Mouse (Mus musculus): Measurements from ENCODE around the gene Zfp940. TPM values are rescaled to one million over a fixed set of nuclear protein-coding genes. Genes with fewer than 3 reads are reported as not detected.
"Not testable (repeated sequence)": the region's sequence is repeated elsewhere in the genome, so short reads cannot be mapped to it uniquely, and the experiment has no call there.

The Zfp940 gene
- 1.3 and 1.9 TPM in 2 replicates for polyA plus RNA-seq (2015; fragmentation: Nextera tagmentation; extraction: Ambion mirVana)

DNA sequence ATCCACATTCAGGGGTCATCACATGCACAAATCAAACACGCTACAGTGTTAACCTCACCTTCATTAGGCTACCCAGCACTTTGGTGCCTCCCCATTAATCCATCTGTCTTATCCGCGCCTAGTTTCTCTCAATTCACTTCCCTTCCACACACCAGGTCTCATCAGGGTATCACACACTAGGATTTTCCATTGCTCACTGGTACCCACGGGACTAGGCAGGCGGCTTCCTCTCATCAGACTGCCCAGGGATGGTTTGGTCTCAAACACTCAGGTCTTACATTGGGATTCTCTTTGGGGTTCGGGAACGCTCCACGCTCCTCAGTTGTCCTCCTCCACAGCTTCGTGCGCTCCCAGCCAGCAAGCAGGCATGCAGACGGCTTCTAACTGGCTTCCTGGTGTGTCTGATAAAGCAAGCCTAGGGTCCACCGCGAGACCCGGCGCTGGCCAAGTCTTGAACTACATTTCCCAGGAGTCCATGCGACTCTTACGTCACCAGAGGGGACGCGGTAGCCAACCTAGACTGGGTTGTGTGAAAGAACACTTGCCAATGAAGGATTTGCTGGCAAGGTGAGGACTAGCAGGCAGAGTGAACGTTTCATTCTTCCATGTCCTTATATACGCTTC lies at the start of gene Zfp940:
Zfp940 (minus strand) TSS at position 451 of the 624 bp plus-strand sequence.
- TF ChIP-seq EP300 (IDR thresholded peaks at IDR 0.05) (no peak), CTCF (IDR thresholded peaks at IDR 0.05) (no peak)
- no peaks in the 10 kb centered on the region for H3K9me3 ChIP-seq (ENCODE audit: low read length)
- H3K4me3 ChIP-seq (ENCODE audit: low read depth, low read length), result peak within 1 kb of the TSS; percentile 51
- 1% methylated on average over 21 of the region's 21 CpGs for WGBS
- H3K27me3 ChIP-seq (replicated peaks; ENCODE audit: insufficient read depth, low read length), result no peaks in the 10 kb centered on the region
- ATAC-seq (peak; percentile 97), DNase-seq (ENCODE audit: low spot score) (peak; percentile 85)
- H3K36me3 ChIP-seq (ENCODE audit: insufficient read depth, low read length), result no peaks in the 10 kb centered on the region
- H3K4me2 ChIP-seq (replicated peaks; ENCODE audit: low read depth, low read length), result peak within 1 kb of the TSS; percentile 68
- no peaks in the 10 kb centered on the region for H3K4me1 ChIP-seq (ENCODE audit: insufficient read depth, low read depth, low read length)
- no peak within 1 kb of the TSS for H3K9ac ChIP-seq (replicated peaks; ENCODE audit: low read depth)
- H3K27ac ChIP-seq (ENCODE audit: low read length), result no peak within 1 kb of the TSS

GRCm38 (mm10) chr7:29898351-29898750 lies 44.9 kb upstream of the Zfp940 start:
- 95% methylated on average over 4 of the region's 4 CpGs for WGBS
- Histone ChIP-seq H3K36me3 (ENCODE audit: insufficient read depth, low read length) (peaks cover 39% of the 10 kb centered on the region), H3K4me3 (ENCODE audit: low read depth, low read length) (no peak overlapping the region), H3K4me1 (ENCODE audit: insufficient read depth, low read depth, low read length) (no peaks in the 10 kb centered on the region), H3K4me2 (replicated peaks; ENCODE audit: low read depth, low read length) (no peak overlapping the region), H3K9ac (replicated peaks; ENCODE audit: low read depth) (no peak overlapping the region), H3K9me3 (ENCODE audit: low read length) (peaks cover 25% of the 10 kb centered on the region), H3K27me3 (replicated peaks; ENCODE audit: insufficient read depth, low read length) (no peaks in the 10 kb centered on the region), H3K27ac (ENCODE audit: low read length) (no peak overlapping the region)
- TF ChIP-seq EP300 (IDR thresholded peaks at IDR 0.05) (no peak), CTCF (IDR thresholded peaks at IDR 0.05) (peak; percentile 10; the same call in 1 of the 2 replicates)
- DNase-seq (ENCODE audit: low spot score) (no peak), ATAC-seq (no peak)

DNA sequence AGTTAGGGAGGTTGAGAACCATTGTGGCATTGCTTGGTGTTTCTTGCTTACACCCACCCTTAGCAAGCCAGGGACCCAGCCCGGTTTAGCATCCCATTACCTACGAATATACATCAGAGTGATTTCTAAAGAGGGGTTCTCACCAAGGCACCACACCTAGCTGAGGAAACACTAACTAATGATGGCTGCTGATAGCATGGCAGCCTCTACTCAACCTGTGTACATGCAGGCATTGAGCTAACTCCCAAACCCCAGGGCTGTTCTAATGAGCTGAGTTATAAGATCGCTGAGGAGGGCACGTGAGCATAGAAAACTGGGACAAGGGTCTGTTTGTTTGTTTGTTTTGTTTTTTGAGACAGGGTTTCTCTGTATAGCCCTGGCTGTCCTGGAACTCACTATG lies 39.3 kb upstream of the Zfp940 start:
- Histone ChIP-seq H3K4me2 (replicated peaks; ENCODE audit: low read depth, low read length) (no peak overlapping the region), H3K4me3 (ENCODE audit: low read depth, low read length) (no peak overlapping the region), H3K9ac (replicated peaks; ENCODE audit: low read depth) (no peak overlapping the region), H3K4me1 (ENCODE audit: insufficient read depth, low read depth, low read length) (no peaks in the 10 kb centered on the region), H3K36me3 (ENCODE audit: insufficient read depth, low read length) (peaks cover 31% of the 10 kb centered on the region), H3K27ac (ENCODE audit: low read length) (no peak overlapping the region), H3K9me3 (ENCODE audit: low read length) (peaks cover 30% of the 10 kb centered on the region), H3K27me3 (replicated peaks; ENCODE audit: insufficient read depth, low read length) (no peaks in the 10 kb centered on the region)
- 99% methylated on average over 4 of the region's 4 CpGs for WGBS
- TF ChIP-seq CTCF (IDR thresholded peaks at IDR 0.05) (no peak), EP300 (IDR thresholded peaks at IDR 0.05) (no peak)
- no peak for DNase-seq (ENCODE audit: low spot score)
- ATAC-seq, result no peak

DNA sequence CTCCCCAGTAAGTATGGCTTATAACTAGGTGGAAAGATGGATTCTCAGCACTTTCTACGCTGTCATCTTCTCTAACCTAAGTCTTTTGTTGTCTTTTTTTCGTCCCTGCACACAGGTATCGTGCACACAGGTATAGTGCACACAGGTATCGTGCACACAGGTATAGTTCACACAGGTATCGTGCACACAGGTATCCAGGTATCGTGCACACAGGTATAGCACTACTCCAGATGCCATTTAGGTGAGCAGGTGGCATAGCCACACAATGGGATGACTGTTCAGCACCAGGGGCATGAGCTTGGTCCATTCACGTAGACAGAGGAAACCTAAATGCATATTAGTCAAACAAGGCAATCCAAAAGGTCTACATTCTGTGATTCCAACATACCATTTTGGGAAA lies 37.0 kb upstream of the Zfp940 start:
- Histone ChIP-seq H3K9ac (replicated peaks; ENCODE audit: low read depth) (no peak overlapping the region), H3K36me3 (ENCODE audit: insufficient read depth, low read length) (peaks cover 19% of the 10 kb centered on the region), H3K9me3 (ENCODE audit: low read length) (peaks cover 32% of the 10 kb centered on the region), H3K4me1 (ENCODE audit: insufficient read depth, low read depth, low read length) (no peaks in the 10 kb centered on the region), H3K4me2 (replicated peaks; ENCODE audit: low read depth, low read length) (no peak overlapping the region), H3K4me3 (ENCODE audit: low read depth, low read length) (no peak overlapping the region), H3K27ac (ENCODE audit: low read length) (no peak overlapping the region), H3K27me3 (replicated peaks; ENCODE audit: insufficient read depth, low read length) (no peaks in the 10 kb centered on the region)
- ATAC-seq (no peak), DNase-seq (ENCODE audit: low spot score) (no peak)
- TF ChIP-seq CTCF (IDR thresholded peaks at IDR 0.05) (no peak), EP300 (IDR thresholded peaks at IDR 0.05) (no peak)
- WGBS, result 98% methylated on average over 7 of the region's 7 CpGs

DNA sequence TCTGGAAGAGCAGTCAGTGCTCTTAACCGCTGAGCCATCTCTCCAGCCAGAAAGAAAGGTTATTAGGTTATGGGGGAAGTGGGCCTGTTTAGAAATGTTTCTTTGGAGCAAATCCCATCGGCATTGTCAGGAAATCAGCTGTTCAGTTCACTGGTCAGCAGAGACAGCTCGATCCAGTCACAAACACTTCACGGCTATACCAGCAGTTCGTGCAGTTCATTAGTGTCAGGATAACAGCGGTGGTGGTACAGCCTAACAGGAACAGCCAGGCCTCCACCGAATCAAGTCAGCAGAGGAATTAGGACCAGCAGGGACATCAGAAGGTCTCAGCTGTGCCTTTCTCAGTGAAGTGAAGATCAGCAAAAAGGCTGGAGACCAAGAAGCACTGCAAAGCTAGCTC lies 27.4 kb upstream of the Zfp940 start:
- WGBS, result 46% methylated on average over 7 of the region's 7 CpGs
- Histone ChIP-seq H3K4me3 (ENCODE audit: low read depth, low read length) (no peak overlapping the region), H3K9ac (replicated peaks; ENCODE audit: low read depth) (no peak overlapping the region), H3K4me2 (replicated peaks; ENCODE audit: low read depth, low read length) (no peak overlapping the region), H3K27ac (ENCODE audit: low read length) (no peak overlapping the region), H3K9me3 (ENCODE audit: low read length) (peaks cover 3% of the 10 kb centered on the region; the same call in 1 of the 2 replicates), H3K27me3 (replicated peaks; ENCODE audit: insufficient read depth, low read length) (no peaks in the 10 kb centered on the region), H3K4me1 (ENCODE audit: insufficient read depth, low read depth, low read length) (no peaks in the 10 kb centered on the region), H3K36me3 (ENCODE audit: insufficient read depth, low read length) (peaks cover under 1% of the 10 kb centered on the region; the same call in 1 of the 2 replicates)
- ATAC-seq (no peak), DNase-seq (ENCODE audit: low spot score) (peak; percentile 26)
- TF ChIP-seq CTCF (IDR thresholded peaks at IDR 0.05), result no peak
- no peak for TF ChIP-seq EP300 (IDR thresholded peaks at IDR 0.05)

- no peak overlapping the region for H3K27ac ChIP-seq (ENCODE audit: low read length)
- ATAC-seq (no peak), DNase-seq (ENCODE audit: low spot score) (no peak)
- TF ChIP-seq EP300 (IDR thresholded peaks at IDR 0.05), result no peak
- no peak for TF ChIP-seq CTCF (IDR thresholded peaks at IDR 0.05)
- 75% methylated on average over 7 of the region's 7 CpGs for WGBS
- peaks cover 9% of the 10 kb centered on the region; the same call in 1 of the 2 replicates for H3K36me3 ChIP-seq (ENCODE audit: insufficient read depth, low read length)
- H3K27me3 ChIP-seq (replicated peaks; ENCODE audit: insufficient read depth, low read length), result no peaks in the 10 kb centered on the region
- no peak overlapping the region for H3K9ac ChIP-seq (replicated peaks; ENCODE audit: low read depth)
- H3K4me2 ChIP-seq (replicated peaks; ENCODE audit: low read depth, low read length), result no peak overlapping the region
- H3K4me3 ChIP-seq (ENCODE audit: low read depth, low read length), result no peak overlapping the region
- no peaks in the 10 kb centered on the region for H3K4me1 ChIP-seq (ENCODE audit: insufficient read depth, low read depth, low read length)
- H3K9me3 ChIP-seq (ENCODE audit: low read length), result peaks cover 10% of the 10 kb centered on the region
Measured at GRCm38 (mm10) chr7:29880056-29880455, 26.6 kb upstream of the Zfp940 start.

- not testable (repeated sequence) for DNase-seq (ENCODE audit: low spot score)
Measured at GRCm38 (mm10) chr7:29877561-29877960, 24.1 kb upstream of the Zfp940 start.

More at GRCm38 (mm10) chr7:29877561-29877960, 24.1 kb upstream of the Zfp940 start:
- H3K9me3 ChIP-seq (ENCODE audit: low read length), result peaks cover 19% of the 10 kb centered on the region
- H3K36me3 ChIP-seq (ENCODE audit: insufficient read depth, low read length), result peaks cover 18% of the 10 kb centered on the region; the same call in 1 of the 2 replicates
- not testable (repeated sequence) for H3K4me1 ChIP-seq (ENCODE audit: insufficient read depth, low read depth, low read length); ATAC-seq; H3K4me2 ChIP-seq (replicated peaks; ENCODE audit: low read depth, low read length); H3K4me3 ChIP-seq (ENCODE audit: low read depth, low read length); H3K27me3 ChIP-seq (replicated peaks; ENCODE audit: insufficient read depth, low read length); H3K27ac ChIP-seq (ENCODE audit: low read length); H3K9ac ChIP-seq (replicated peaks; ENCODE audit: low read depth)
- 88% methylated on average over 9 of the region's 9 CpGs for WGBS

Measured in lung, postnatal 0 days (tissue).